Mouse (Mus musculus) lung, postnatal 10 days (tissue): ENCODE measurements at regions not wholly inside any gene's neighbourhood (a gene's known extent, or its start where the extent isn't known, plus 50 kb on each side); places are given as distances from the start of the nearest gene placed in this dataset.

Experiments
- DNase-seq: peaks from one replicate; pipeline ENCODE4 v3.0.0; 2021

DNA sequence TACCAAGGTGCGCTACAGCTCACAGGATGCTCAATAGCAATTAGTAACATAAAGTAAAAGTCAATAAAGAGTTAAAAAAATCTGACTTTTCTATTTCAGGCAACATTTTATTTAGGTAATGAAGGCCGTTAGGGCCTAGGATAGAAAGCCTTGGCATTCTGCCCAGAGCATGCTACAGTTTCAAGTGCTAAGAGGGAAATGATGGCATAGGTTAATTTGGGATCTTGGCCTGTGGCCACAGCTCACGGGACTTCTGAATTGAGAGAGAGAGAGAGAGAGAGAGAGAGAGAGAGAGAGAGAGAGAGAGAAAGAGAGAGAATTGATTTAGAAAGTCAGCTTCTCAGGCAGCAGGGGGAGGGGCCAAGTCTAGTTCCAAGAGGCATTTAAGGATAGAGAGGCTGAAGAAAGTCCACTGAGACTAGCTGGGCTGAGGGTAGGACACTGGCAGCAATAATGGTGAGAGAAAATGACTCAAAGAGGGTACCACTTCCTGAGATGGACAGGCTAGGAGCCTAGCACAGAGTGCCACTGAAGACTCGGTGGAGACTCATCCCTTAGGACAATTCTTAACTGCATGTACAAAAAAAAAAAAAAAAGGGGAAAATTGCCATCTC is 52.6 kb upstream of the Klf14 start:
- peak; percentile 94 for DNase-seq

DNA sequence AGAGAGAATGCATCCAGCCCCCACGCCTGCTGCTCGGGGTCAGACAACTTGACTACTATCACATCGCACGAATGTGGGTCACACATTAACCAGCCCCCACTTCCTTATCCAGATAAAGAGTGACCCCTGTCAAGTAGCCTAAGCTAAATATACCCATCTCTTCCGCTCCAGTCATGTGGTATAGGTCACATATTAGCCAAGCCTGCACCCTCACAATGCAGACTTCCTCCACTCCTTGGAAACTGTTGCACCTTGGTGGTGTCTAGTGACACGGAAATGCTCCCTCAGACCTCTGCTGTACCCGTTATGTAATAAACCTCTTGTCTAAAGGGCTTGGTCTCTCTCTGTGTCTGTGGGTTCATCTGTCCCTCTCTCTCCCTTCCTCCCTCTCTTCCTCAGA is 57.7 kb upstream of the Klf14 start:
- DNase-seq, result no peak

DNA sequence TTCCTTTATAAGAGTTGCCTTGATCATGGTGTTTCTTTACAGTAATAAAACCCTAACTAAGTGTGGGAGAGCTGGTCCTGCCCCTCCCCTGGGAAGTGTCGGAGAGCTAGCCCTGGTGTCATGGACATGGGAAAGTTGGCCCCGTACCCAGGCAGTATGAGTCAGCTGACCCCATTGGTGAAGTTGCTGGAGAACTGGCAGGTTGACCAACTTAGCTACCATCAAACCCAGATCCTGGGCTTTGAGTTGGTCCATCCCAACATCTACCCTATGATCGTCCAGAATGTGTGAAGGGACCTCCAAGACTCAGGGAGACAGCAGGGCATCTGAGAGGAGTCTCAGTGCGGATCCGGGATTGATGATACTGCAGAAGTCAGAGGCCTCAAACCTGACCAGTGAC is 62.9 kb upstream of the Klf14 start:
- no peak for DNase-seq

DNA sequence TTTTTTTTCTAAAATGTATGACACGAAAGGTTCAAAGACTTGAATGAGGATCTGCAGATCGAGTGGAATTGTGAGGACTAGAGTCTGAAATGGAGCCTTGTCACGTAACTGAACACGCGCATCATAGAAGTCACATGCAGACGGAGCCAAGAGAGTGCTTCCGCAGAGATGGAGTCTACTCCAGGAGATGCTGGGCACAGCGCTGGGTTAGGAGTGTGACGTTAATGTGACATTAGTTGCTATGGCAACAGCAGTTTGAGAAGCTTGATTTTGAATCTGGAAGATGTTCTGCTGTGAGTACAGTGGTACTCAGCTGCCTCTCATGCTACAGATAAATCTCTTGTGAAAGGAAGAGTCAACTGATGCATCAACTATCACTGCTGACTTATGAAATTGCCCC is 70.9 kb upstream of the Klf14 start:
- DNase-seq, result no peak

- no peak for DNase-seq
Measured at GRCm38 (mm10) chr6:31031022-31031421, 72.1 kb upstream of the Klf14 start.

DNA sequence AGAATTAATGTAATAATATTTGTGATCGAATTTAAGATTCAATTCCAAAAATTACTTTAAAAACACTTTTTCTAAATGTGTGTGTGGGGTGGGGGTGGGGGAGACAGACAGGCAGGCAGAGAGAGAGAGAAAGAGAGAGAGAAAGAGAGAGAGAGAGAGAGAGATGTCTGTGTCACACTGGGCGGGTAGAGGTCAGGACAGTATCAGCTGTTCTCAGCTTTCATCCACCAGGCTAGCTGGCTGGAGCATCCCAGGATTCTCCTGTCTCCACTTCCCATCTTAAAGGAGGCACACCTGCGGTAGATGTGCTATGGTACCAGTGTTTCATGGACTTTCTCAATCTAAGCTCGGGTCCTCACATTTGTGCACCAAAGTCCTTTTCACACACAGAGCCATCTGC is 73.3 kb upstream of the Klf14 start:
- no peak for DNase-seq

- DNase-seq, result peak; percentile 67
Measured at GRCm38 (mm10) chr6:31032980-31033608, 74.2 kb upstream of the Klf14 start.

- DNase-seq, result peak; percentile 13
Measured at GRCm38 (mm10) chr6:31034796-31035195, 75.9 kb upstream of the Klf14 start.

GRCm38 (mm10) chr6:31037801-31038395 is 79.0 kb upstream of the Klf14 start:
- peak; percentile 81 for DNase-seq

- DNase-seq, result peak; percentile 52
Measured at GRCm38 (mm10) chr6:31038445-31038844, 79.6 kb upstream of the Klf14 start.

DNA sequence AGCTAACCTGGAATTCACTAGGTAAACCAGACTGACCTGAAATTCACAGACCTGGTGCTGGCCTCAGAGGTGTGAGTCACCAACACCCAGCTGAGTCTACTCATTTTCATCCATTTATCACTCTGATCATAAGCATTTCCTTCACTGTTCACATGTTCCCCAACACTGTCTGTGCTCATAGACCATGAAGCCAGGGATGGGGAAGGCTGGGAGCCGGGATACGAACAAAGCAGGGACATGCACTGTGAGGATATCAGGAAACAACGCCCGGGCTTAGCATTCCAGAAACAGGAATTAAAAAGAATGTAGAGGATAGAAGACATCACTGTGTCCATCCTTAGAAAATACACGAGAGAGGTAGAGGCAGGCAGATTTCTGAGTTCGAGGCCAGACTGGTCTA is 80.6 kb upstream of the Klf14 start:
- DNase-seq, result no peak

DNA sequence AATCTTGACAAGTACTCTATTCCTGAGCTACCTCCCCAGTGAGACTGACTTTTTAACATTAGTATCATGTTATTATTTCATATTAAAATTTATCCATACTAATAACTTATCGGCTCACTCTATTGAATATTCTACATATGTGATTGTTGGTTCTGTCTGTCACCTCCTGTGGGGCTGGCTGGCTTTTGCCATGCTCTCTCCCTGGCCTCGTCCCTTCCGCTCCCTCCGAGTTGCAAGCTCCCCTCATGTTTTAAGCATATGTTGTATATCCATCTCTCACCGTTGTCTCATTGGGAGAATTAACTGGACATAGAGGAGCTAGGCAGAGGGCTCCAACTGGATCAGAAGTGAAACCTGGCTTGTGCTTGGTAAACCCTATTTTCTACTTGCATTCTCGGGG is 81.9 kb upstream of the Klf14 start:
- no peak for DNase-seq

GRCm38 (mm10) chr6:31043368-31043767 is 84.5 kb upstream of the Klf14 start:
- no peak for DNase-seq

DNA sequence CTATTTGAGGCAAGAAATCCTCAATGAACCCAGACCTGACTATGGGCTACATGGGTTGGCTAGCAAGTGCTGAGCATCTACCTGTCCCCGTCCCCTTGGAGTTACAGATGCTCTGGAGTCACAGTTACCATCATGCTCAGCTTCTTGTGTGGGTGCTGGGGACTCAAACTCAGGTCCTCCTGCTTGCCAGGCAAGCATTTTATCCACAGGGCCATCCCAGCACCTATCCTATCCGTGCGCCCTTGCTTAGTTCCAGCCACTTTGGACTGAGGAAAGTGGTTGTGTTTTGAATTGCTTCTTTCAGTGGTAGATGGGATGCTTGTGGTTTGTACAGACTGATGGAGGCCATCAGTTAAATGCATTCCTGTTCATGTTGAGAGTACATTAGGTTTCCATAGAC is 85.0 kb upstream of the Klf14 start:
- no peak for DNase-seq

DNA sequence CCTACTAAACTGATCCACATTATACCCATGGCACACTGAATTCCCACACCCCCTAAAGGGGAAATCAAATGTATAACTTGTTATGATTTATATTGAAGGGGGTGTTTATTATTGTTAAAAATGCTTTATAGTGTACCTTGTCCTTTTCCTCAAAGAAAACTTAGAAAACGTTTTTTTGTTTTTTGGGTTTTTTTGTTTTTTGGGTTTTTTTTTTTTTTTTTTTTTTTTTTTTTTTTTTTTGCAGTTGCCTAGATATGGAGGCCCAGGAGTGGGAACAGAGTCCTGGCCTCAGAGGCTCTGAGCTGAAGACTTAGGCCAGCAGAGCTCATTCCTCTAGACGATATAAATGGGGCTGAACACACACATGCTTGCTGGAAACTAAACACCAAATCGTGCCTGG is 87.3 kb upstream of the Klf14 start:
- no peak for DNase-seq

GRCm38 (mm10) chr6:31048920-31049576 is 90.2 kb upstream of the Klf14 start:
- no peak for DNase-seq

- no peak for DNase-seq
Measured at GRCm38 (mm10) chr6:31050831-31051230, 92.0 kb upstream of the Klf14 start.

- DNase-seq, result no peak
Measured at GRCm38 (mm10) chr6:31051771-31052170, 92.9 kb upstream of the Klf14 start.

GRCm38 (mm10) chr6:31053003-31053402 is 94.1 kb upstream of the Klf14 start:
- peak; percentile 16 for DNase-seq

DNA sequence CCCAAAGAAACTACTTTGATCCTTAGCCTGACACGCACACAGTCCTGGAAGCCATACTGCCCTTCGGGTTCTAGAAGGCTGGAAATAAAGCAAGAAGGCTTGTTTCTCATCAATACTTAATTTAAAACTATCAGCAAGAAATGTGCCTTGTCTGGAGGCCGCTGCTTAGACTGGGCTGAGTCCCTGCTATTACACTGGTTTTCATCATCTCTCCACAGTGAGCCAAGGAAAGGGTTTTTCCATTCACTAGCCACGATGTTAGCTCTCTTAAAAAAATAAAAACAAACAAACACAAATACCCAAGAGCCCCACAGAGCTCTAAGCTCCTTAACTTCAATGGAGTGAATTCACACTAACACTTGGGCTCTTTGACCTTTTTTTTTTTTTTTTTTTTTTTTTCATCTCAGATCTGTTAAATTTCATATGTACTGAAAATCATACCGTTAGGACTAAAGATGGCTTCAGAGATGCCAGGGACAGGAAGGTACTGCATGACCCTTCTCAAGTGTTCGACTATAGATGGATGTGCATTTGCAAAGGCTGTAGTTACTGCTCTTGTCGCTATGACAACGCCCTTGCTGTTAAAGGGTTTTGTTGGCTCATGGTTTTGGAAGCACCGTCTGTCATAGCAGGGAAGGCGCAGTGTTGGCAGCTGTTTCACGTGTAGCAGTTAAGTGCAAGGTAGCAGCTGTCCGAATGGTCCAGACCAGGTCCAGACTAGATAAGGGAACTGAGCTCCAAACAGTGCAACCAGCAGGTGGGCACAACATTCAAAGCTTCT is 98.1 kb upstream of the Klf14 start:
- no peak for DNase-seq

GRCm38 (mm10) chr6:31058299-31058698 is 99.4 kb upstream of the Klf14 start:
- DNase-seq, result no peak

DNA sequence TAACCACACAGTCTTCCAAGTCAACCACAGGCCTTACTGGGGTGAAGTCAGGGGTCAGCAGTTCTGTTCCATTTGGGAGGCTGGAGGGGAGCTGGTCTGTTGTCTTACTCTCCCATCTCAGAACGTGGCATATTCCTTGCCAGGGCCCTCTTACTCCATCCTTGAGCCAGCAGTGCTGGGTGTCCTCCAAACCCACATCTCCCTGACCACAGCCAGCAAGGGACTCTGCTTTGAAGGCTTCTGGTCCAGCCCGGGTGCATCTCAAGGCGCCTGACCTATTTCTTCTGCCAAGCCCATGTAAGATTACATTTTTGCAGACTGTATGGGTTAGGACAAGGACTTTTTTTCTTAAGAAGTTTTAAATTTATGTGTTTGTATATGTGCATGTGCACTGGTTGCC is 100.1 kb upstream of the Klf14 start:
- DNase-seq, result peak; percentile 16

GRCm38 (mm10) chr6:31061813-31062212 is 102.9 kb upstream of the Klf14 start:
- no peak for DNase-seq
